Mouse (Mus musculus) cerebellum, postnatal 4 days (tissue): ENCODE measurements at regions not wholly inside any gene's neighbourhood (a gene's known extent, or its start where the extent isn't known, plus 50 kb on each side); places are given as distances from the start of the nearest gene placed in this dataset.

Source experiments
- DNase-seq, 2 experiments: peaks; one replicate each; pipeline ENCODE4 v3.0.0; 2022; ENCODE audit warnings: low spot score in 2 of 2, mixed read lengths in 1 of 2

DNA sequence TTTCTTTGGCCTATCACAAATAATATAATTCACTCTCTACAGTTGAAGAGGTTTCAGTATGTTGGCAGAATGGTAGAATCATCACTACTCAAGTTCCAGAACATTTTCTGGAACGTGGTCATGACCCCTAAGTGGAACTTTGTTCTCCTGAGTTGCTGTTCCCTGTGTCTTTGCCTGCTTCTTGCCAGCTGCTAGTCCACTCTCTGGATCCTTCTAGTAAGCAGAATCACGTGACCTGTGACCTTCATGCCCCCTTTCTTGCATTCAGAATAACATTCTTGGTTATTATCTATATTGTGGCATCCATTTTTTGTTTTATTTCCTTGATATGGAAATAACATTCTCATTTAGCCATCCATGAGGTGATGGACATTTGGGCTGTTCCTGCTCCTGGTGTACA lies 291.5 kb upstream of the Sall1 start:
- no peak for DNase-seq

DNA sequence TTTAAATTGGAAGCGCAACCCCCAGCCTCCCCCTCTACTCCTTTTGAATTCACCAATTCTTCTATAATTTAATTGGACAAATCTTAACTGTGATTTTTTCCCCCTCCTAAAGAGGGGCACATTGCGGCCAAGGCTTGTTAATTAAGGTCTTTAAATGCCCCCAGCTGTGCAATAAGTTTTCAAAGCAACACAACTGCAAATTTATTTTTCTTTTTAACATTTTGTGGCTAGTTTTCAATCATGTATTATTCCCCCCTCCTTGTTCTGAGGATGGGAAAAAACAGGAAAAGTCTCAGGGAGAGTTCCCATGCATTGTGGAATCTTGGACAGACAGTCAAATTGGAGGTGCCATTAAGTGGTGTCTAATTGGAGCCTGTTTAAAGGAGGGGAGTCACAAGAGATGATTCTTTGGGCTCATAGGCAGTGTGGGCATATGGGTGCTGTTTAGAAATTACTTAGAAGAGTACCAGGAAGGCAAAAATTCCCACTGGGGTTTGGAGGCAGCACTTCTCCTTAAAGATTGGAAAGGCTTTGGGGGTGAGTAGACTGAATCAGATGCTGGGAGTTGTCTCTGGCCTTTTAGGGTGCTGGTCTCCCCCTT lies 281.9 kb upstream of the Sall1 start:
- DNase-seq: no peak

DNA sequence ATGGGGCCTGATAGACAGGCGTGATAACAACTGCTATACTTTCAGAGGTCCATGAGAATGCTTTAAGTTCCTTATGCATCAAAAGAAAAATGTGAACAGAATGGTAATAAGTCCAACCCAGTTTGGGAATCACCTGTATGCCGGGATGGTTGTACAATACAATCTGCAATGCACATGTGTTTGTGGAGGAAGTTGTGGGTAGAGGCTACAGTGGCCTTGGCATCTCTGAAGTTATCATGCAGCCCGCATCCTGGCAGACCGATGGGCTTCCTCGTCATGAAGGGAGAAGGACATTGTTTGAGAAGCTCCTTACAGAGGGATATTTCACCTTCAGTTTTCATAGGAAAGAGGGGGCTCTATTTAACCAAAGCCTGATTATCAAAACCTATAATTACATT lies 281.3 kb upstream of the Sall1 start:
- no peak for DNase-seq

DNA sequence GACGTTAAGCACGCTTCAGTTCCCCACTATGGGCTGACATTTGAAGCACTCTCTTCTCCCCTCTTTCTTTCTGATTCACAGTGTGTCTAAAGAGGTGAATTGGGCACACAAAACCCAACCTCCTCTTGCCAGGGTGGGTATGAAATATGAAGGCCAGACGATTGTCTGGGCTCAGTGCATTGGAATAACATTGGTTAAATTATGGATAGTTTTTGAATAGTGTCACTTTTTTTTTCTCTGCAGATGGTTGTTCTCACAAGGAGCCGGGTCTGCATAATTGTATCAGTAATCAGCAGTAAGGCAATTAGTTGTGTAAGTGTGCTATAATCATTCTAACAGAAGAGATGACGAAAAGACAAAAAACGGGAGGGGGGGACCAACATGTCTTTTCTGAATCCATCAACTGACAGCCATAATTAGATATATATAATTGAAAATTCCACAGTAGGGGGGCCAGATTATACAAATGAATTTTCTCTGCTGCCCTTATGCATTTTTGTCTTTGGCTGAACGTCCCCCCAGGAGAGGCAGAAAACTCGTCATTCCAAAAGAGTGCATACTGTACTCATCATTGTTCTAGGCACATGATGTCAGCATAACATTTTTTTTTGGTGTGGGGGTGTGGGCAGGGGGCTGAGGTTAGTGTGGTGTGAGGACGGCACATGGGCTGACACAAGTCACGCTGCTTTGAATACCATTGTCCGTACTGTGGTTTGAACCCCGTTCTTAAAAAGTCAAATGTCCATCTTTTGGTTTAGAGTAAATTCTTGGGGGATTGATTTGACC lies 280.7 kb upstream of the Sall1 start:
- no peak for DNase-seq

DNA sequence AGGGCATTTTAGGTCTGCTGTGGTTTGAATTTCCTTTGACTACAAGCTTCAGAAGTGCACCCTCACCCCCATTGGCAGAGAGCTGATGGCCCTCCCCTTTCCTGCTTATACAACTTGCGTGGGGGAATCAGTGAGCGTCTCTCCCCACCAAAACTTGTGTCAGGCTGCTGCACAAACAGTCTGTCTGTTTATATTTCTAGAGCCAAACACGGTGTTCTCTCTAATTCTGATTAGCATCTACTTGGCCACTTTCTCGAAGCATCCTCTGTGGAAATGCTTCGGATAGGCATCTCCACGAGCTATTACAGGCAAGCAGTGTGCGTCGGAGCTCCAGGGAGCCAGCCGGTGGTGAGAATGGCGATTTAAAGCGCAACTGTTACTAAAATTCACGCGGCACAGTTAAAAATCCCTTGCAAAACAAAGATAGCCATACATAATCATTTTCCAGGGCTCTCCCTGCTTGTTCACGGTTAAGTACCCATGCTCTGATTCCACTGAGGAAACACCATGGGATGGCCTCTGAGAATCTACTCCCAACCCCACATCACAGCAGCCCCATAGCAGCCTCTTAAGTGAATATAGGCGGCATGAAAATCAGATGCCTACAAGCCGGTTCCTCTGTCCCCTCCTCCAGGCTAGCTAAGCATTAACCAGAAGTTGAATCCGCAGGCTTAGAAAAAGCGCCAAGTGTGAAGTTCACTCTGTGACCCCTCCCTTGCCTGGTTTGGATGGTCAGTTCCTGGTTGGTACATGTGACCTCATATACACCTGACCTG lies 273.7 kb upstream of the Sall1 start:
- DNase-seq: no peak

DNA sequence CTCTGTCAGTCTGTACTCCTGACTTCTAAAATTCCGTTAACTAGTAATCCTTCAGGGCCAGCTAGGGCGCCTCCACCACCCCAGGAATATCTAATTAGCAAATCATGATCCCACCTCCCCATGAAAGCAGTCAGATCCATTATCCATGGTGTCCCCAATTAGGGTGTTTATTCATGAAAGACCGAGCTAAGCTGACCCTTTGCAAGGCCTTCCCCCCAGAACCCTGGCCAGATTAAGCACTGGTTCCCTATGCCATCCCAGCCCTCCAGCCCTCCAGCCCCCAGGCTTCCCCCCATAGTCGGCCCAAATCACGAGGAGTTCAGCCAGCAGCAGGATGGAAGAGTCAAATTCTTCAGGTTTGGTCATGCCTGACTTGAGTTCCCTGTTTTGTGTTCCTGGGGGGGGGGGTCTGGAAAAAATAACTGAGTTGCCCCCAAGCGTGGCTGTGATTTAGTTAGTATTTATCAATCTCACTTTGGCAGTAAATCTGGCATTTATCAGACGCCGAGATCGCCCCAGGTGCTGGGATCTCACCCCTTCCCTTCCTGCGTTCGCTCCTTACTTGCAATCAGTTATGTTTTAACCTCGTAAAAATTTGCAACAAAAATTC lies 272.7 kb upstream of the Sall1 start:
- DNase-seq: no peak

DNA sequence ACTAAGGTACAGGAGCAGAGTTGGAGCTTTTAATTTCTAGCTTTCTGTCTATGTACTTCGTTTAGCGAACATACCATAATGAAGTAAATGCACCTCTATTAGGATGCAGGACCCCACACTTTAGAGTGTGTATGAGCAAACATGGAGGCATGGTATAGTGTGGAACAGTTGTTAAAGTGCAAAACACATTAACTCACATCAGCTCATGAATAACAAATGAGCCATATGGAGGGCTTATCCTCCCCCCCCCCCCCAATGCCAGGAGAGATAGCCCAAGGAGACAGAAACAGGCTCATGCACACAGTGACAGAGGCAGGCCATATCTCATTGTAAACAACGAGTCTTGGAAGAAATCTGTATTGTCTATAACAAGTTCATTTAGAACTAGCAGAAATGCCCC lies 270.9 kb upstream of the Sall1 start:
- DNase-seq: no peak

DNA sequence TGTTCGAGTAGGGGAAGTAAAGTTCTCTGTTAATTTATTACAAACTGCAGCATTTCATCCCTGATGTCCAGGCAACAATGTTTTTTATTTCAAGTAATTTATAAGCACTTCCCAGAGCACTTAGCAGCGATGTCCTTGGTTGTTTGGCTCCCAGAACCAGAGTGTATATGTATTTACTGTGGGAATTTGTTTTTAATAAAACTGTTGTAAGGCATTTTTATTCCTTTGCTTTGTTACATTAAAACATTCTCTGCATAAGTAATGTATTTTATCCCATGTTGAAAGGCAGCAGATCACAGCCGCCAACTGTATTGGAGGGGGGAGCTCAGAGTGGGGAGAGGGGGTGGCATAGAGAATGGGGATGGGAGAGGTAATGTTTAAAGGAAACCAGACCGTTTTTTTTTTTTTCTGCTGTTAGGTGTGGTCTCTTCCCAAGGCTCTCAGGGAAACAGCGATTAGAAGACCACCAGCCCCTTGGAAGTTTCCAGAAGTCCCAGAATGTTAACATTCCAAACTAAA lies 266.8 kb upstream of the Sall1 start:
- DNase-seq: no peak

DNA sequence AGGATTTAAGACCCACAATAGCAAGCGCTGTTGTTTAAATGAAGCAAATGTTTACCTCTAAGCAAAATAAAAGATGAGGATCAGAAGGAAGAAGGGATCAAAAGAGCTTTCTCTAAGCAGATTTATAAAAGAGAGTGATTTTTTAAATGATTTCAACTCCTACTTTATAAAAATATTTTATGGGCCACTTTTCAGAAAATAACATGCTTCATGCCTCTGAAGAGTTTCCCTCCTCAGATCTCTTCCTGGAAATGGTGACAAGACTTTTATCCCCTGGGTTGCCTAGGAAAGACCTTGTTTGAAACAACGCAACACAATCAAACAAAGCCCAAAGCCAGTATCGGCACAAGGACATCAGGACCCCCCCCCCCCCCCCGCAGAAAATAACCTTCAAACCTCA lies 265.6 kb upstream of the Sall1 start:
- DNase-seq: no peak

DNA sequence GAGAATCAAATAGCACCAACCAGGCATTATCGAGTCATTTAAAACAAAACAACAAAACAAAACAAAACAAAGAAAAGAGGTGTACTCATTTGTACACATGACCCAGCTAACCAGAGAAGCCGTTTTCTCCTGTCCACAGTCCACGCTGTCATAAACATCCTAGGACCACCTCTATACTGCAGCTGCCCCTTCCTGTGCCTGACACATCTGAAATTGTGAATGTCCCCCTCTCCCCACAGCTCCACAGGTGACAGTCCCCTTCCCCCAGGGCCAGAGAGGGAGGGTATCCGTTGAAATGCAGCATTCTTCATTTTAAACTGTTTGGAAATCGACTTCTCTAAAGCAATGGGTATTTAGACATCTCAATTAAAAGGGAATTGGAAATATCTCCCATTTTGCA lies 265.0 kb upstream of the Sall1 start:
- no peak for DNase-seq

DNA sequence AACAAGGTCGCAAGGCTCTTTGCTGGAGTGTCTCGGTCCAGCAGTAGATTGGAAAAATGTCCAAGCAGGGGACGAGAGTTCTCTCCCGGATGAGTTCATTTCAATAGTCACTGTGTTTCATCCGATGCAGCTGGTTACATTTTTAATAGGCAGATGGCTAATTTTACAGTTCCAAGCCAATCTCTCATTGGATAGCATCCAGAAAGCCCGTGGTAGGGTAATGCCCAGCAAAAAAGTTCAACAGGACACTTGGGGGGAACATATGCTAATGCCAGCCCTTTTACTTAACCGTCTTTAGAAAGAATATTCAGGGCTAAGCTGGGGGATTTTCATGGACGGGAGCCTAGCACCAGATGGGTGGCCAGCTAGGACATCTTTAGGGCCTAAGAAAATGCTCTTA lies 264.6 kb upstream of the Sall1 start:
- DNase-seq: peak in 1 of 2 experiments; percentile 33

DNA sequence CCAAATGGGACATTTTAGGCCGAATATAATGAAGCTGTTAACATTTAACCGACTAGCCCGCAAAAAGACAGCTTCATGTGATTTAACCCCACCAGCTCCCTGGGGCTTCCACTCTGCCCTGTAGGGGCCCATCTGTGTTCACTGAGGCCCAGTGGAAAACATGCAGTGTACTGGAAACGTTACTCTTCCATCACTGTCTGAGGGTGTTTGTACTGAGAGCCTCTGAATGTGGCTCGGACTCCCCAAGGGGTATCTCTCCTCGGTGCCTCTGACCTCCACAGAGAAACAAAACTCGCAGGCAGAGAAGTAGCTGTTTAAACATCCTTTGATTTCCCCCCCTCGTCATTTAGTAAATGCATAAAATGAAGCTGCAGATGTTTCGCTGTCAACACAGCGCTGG lies 263.6 kb upstream of the Sall1 start:
- DNase-seq: no peak

DNA sequence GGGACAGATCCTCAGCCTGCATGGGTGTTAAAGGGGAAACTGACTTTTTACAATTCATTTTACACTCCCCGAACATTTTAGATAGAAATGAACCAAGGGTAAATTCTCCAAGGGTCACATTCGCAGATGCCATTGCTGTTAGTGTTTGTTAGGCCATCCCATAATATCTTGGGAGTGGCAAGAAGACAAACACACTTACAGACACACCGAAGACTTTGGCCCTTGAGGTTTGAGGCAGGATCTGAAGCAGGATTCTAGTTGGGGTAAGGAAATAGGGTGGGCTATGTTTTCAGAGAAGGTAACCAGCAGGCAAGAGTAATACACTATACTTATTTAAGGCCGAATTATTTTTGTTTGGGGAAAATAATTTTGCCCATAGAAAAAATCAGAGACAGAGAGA lies 263.1 kb upstream of the Sall1 start:
- DNase-seq: no peak

DNA sequence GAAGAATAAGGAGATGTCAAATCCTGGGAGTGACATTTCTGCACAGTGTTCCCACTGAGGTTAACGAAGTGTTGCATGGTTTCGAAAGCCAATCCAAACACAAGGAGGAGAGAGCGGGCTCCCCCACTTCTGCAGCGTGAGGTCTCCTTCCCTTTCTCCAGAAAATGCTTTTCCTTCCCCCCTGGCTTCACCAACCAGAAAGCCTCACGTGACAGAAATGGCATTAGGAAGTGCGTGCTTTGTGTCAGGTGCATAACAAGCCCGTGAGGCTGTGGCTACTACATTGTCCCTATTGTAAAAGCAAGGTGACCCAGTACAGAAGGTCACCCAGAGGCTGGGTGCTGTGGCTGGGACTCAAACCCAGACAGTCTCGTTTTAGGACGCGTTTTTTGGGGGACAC lies 260.2 kb upstream of the Sall1 start:
- no peak for DNase-seq

DNA sequence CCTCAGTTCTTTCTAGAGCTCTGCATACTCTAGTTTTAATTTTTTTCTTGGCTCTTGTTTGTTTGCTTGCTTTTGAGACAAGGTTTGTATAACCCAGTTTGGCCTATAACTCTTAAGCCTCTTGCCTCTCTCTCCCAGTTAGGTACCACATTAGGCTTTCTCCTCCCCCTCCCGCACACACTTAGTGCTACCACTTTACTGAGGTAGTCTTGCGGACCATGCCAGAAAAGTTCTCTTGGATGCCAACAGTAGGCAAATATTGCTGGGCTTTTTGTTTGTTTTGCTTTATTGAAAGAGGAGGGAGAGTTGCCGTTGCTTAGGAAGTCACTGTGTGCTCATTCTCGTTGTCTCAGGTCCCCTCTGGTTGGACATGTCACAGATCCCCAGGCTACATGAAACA lies 259.4 kb upstream of the Sall1 start:
- DNase-seq: no peak

DNA sequence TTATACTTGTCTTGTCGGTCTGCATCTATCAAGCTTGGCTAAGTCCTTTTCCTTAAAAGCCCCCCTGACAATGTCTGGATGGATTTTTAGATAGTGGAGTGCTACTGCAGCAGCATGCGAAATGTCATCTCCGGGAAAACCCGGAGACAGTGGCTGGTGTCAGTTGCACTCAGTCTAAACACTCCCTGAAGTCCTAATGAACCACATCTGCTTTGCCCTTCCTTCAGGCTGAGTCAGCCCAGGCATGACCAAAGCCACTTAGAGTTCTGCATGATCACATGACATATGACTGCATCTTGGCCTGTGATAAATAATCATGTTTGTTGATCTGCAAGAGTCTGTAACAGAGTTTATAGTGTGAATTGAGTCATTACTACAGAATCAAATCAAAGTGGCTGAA lies 255.7 kb upstream of the Sall1 start:
- no peak for DNase-seq

DNA sequence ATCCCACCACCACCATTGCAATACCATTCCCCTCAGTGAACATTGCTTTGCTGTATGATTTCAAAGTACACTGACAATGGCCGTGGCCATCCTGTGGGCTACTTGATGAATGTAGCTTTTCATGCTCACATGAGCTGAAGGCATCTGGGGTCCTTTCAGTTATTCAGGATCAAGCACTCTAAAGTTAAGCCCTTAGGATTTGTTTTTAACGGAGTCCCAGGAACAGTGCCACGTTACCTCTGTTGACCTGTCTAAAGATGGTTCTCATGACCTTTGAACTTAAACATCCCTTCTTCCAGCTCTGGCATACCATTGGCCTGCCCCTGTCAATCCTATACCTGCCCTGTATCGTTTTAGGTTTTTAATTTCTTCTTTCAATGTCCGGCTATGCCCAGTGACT lies 251.7 kb upstream of the Sall1 start:
- no peak for DNase-seq

DNA sequence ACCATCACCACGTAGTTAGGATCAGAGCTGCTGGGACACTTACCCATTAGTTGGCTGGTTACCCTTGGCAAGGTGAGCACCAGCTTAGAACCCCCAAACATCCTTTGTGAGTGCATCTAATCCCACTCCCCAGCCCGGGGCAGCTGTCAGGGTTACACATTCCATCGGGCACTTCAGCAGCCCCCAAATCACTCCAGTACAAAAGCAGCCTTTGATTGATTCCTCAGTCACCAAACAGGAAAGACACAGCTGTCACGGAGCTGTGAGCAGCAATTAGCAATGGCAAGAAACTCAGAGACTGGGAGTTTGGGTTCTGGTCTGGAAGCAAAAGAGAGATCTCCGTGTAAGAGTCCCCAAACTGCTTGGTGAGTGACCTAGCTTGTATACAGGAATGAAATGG lies 245.1 kb upstream of the Sall1 start:
- no peak for DNase-seq

DNA sequence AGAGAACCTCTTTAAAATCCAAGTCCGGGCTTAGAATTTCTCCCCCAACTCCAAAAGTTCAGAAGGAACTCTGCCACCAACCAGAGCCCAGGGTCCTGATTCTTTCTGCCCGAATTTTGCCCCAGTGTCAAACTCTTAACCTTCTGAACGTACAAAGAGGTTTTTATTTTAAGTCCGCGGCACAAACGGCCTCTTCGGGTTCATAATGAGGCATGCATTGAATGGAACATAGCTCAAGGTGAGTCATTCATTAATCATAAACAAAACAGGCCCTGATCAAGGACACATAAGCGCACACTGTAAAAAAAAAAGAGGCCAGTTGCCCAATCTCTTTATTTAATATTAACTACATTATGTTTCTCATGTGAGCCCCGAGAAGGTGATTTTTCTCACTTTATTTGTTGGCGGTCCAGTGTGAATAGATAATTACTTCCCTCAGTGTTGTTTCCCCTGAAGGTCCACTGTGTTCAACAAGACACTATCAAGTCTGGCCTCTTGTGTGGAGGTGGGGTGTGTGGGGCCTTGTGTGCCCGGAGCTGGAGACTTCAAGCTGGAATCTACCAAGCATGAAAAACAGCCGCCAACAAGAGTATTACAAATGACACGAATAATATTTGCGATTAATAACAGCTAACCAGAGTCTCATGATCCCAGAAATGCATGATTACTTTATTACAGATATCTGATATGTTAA lies 241.1 kb upstream of the Sall1 start:
- no peak for DNase-seq

DNA sequence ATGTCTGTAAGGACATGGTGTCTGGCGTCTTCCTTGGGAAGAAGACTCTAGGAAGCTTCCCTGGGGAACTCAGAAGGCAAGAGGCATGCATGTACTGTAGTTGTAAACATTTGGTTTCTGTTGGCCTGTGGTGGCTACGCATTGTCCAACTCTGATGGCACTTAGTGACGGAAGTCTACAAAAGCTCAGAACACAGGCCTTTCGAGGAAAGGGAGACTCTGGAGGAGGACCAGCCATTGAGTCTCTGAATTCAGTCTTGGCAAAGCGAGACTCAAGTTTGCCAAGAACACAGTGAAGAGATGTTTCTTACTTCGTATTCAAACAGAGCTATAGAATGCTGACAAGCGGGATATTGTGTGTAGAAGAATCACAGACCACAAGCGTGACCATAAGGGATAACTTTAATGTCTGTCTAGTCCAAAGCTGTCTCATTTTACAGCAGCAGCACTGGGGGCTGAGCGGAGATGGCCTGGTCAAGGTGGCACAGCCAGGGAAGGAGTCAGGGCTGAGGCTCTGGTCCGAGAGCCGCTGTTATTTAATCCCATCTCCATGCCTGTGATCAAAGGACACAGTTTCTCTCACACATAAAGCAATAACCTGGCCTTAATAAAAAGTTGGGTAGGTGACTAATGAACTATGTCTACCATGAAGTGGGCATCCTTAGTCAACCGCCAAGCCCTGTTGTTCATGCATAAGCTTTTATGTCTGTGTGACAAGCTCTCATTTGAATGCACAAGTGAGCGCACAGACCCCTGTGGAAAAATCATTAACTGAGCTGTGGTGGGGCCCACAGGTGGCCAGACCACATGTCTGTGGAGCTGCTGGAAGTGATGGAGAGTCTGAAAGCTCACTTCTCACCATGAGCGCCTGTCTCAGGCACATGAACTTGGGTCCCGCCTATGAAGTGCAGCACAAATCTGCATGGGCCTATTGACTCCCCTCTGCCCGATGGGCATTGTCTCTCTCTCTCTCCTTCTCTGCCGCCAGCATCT lies 239.4 kb upstream of the Sall1 start:
- DNase-seq: no peak

DNA sequence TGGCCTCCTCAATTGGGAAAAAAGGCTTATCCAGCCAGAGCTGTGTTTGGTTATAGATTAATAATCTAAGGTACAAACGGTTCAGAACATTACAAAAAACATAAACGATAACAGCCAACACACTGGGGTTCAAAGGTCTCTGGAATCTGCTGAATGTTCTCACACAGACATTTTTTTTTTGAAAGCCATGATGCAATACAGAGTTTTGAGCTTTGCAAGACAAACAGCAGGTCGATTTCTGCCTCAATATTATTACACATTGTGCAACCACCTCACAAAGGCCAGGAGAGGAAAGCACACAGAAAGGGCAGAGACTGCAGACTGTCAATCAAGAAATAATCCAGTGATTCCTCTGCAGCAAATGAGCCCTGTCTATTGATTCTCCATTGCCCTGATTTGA lies 235.9 kb upstream of the Sall1 start:
- no peak for DNase-seq
